Mouse (Mus musculus) thymus, adult 2 months (tissue): ENCODE measurements around the gene Pou2af1.

Experiments used
- CTCF ChIP-seq: fragments of 200-500 bp; IDR thresholded peaks from 2 replicates; pipeline ENCODE4 v1.5.1; 2012; ENCODE audit warnings: mild to moderate bottlenecking, control low read depth, low read length, moderate library complexity, borderline replicate concordance; ENCODE audit not compliant: control insufficient read depth, poor library complexity, insufficient read depth; ENCODE audit errors: extremely low read depth
- POLR2A ChIP-seq: fragments of 200-500 bp; IDR thresholded peaks from 2 replicates; pipeline ENCODE4 v1.6.1; 2012; ENCODE audit warnings: mild to moderate bottlenecking, low read length, control low read depth, moderate library complexity; ENCODE audit not compliant: control insufficient read depth, poor library complexity, insufficient read depth; ENCODE audit errors: extremely low read depth

DNA sequence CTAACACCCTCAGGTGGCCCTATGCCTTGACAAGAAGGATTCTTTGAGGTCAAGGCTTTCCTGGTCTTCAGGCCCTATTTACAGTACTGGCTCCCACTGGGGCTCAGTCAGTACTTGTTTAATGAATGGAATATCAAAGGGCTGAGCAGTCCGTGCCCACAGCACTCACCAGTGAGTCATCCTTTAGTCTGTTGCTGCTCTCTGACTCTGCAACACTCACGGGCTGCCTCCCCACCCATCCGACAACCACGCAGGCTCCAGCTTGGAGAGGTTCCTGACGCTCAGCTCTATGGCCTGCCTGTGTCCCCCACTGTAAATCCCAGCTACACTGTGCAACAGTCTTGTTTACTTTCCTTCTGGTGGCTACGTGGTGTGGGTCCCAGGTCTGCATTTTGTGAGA, 43.2 kb upstream of the Pou2af1 start:
- TF ChIP-seq CTCF = no peak
- TF ChIP-seq POLR2A = no peak
